Mouse (Mus musculus) CH12.LX (cell line): Measurements from ENCODE around the gene Acvrl1.

Source experiments
- BHLHE40 ChIP-seq: IDR thresholded peaks from 2 replicates; pipeline ENCODE4 v1.6.1; 2011; ENCODE audit warnings: mild to moderate bottlenecking, low read depth, low read length, improper control_type of control experiment
- CHD2 ChIP-seq: IDR thresholded peaks from 2 replicates; pipeline ENCODE4 v1.6.1; 2011; ENCODE audit warnings: low read length, improper control_type of control experiment
- CTCF ChIP-seq, 2 experiments: IDR thresholded peaks in 1 of 2; conservative IDR thresholded peaks in 1 of 2; 2 replicates each; pipeline ENCODE4 v1.5.1; 2011 to 2012; ENCODE audit warnings: low read depth in 2 of 2, low read length in 2 of 2, improper control_type of control experiment in 1 of 2, inconsistent platforms in 1 of 2, mild to moderate bottlenecking in 1 of 2, moderate library complexity in 1 of 2
- EP300 ChIP-seq: IDR thresholded peaks from 2 replicates; pipeline ENCODE4 v1.6.1; 2011; ENCODE audit warnings: low read length, improper control_type of control experiment
- HCFC1 ChIP-seq: IDR thresholded peaks from 2 replicates; pipeline ENCODE4 v1.6.1; 2012; ENCODE audit warnings: low read depth, mild to moderate bottlenecking, inconsistent platforms, low read length, improper control_type of control experiment
- MAX ChIP-seq: IDR thresholded peaks from 2 replicates; pipeline ENCODE4 v1.6.1; 2011; ENCODE audit warnings: low read length, improper control_type of control experiment
- MYC ChIP-seq: IDR thresholded peaks from 2 replicates; pipeline ENCODE4 v1.6.1; 2011; ENCODE audit warnings: low read depth, mild to moderate bottlenecking, improper control_type of control experiment, low read length
- NELFE ChIP-seq: IDR thresholded peaks from 2 replicates; pipeline ENCODE4 v1.6.1; 2011; ENCODE audit warnings: low read depth, low read length, improper control_type of control experiment
- PAX5 ChIP-seq: IDR thresholded peaks from 2 replicates; pipeline ENCODE4 v1.6.1; 2012; ENCODE audit warnings: low read length, inconsistent platforms, mixed read lengths
- POLR2A ChIP-seq: IDR thresholded peaks from 2 replicates; pipeline ENCODE4 v1.6.1; 2011; ENCODE audit warnings: low read depth, mild to moderate bottlenecking, improper control_type of control experiment, low read length

DNA sequence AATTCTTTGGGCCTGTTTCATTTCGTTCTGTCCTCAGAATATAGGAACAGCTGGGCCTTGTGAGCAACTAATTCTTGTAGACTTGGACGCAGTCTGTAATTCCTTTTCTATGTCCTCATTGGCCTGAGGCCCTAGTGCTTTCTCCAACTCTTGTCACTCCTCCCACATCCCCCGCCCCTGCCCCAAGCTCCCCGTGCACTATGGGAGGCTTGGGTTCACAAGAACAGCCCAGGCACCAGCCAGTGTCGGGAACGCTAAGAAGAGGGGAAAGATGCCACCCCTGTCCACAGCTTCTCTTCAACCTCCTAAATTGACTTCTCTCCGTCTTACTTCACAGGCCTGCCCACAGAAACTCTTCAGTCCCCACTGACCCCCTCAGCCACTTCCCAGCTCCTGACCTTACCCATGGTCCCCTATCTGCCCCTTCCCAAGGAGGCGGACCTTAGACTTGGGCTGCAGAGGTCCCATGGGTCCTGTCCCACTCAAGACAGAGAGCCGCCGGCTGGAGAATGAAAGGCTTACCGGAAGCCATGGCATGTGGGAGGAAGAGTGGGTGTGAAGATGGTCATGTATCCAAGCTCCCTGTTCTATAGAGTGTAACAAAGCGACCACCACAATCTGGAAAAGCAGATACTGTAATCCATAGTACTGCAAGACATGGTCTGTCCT, 1.3 kb upstream of the Acvrl1 start:
- no peak for TF ChIP-seq EP300
- TF ChIP-seq CTCF (conservative IDR thresholded peaks at IDR 0.05 in 1 of 2, IDR thresholded peaks at IDR 0.05 in 1 of 2; ENCODE audit: low read depth in 2 of 2, low read length in 2 of 2), result no peak
- no peak for TF ChIP-seq PAX5
- TF ChIP-seq BHLHE40, result no peak
- TF ChIP-seq MYC, result no peak
- TF ChIP-seq CHD2, result no peak
- no peak for TF ChIP-seq POLR2A
- TF ChIP-seq MAX, result no peak
- TF ChIP-seq HCFC1, result no peak
- no peak for TF ChIP-seq NELFE
